In the genomic region with DNA sequence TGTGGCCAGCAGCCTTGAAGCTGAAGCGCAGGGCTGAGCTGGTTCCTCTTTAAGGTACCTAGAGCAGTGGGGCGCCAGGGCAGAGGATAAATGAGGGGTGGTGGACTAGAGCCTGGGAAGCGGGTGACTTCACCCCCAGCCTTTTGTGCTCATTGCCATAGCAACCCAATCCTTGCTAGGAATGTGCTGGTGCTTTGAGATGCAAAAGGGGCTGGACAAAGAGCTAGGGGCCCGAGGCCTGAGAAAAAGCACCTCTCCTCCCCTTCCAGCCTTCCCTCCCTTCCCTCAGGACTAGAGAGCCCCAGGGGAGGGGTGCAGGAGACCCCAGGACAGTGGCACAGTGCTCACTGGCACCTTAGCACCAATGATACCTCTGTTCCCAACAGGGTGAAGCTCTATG, we compare ENCODE assay signal across 11 mouse cellular contexts. TPM values are rescaled to one million over a fixed set of nuclear protein-coding genes. Genes with fewer than 3 reads are reported as not detected.
A peak's percentile ranks its signal among the peaks of the same experiment; 100 is the strongest.
DNase-seq lines count a peak whose midpoint lies in the region; ATAC-seq and TF ChIP-seq lines count a peak whose summit lies in the region.
"Had no signal": no experiment of that assay in that cellular context is flagged by ENCODE, and none has a peak within 500 bp of the region (broad histone marks: within the 10 kb centered on the region; RNA-seq: fewer than 3 reads in every experiment).

No protein-coding gene starts in this region.

- no peak overlapping the region for H3K4me3 ChIP-seq in intestine, embryonic 14.5 days (ENCODE audit: low read depth, low read length)
- H3K4me3 ChIP-seq in intestine, embryonic 15.5 days (replicated peaks), result no peak overlapping the region
- H3K4me3 ChIP-seq in hindbrain, embryonic 10.5 days, result peak overlapping the region; percentile 83
- peak overlapping the region; percentile 41 for H3K4me3 ChIP-seq in midbrain, postnatal 0 days (ENCODE audit: low read depth, low read length)

- H3K4me1 ChIP-seq in intestine, embryonic 14.5 days (replicated peaks; ENCODE audit: control insufficient read depth, insufficient read depth, low read length), result peaks cover 25% of the 10 kb centered on the region
- H3K4me1 ChIP-seq in intestine, embryonic 15.5 days (replicated peaks), result peaks cover 27% of the 10 kb centered on the region
- H3K4me1 ChIP-seq in hindbrain, embryonic 10.5 days (replicated peaks), result peaks cover 78% of the 10 kb centered on the region
- H3K4me1 ChIP-seq in midbrain, postnatal 0 days (ENCODE audit: insufficient read depth, low read length), result peaks cover 26% of the 10 kb centered on the region; the same call in 1 of the 2 replicates

- peak overlapping the region; percentile 52; the same call in 1 of the 2 replicates for H3K4me2 ChIP-seq in intestine, embryonic 14.5 days (ENCODE audit: low read length)
- no peak overlapping the region for H3K4me2 ChIP-seq in intestine, embryonic 15.5 days (replicated peaks)
- peak overlapping the region; percentile 85 for H3K4me2 ChIP-seq in midbrain, postnatal 0 days (ENCODE audit: low read depth, low read length, poor library complexity, severe bottlenecking)

- no peaks in the 10 kb centered on the region for H3K36me3 ChIP-seq in intestine, embryonic 14.5 days (ENCODE audit: control insufficient read depth, insufficient read depth, low read length)
- no peaks in the 10 kb centered on the region for H3K36me3 ChIP-seq in intestine, embryonic 15.5 days
- peaks cover 48% of the 10 kb centered on the region for H3K36me3 ChIP-seq in hindbrain, embryonic 10.5 days
- H3K36me3 ChIP-seq in midbrain, postnatal 0 days (ENCODE audit: insufficient read depth, low read length), result no peaks in the 10 kb centered on the region

- ATAC-seq in intestine, embryonic 14.5 days (replicated peaks; ENCODE audit: low FRiP score, low TSS enrichment, low read depth), result no peak
- ATAC-seq in intestine, embryonic 15.5 days, result no peak
- ATAC-seq in midbrain, postnatal 0 days (ENCODE audit: low FRiP score), result peak; percentile 47

- no peak for DNase-seq in intestine, embryonic 14.5 days (ENCODE audit: low spot score)
- DNase-seq in brain, adult 2 months (ENCODE audit: low read depth, low spot score), result peak; percentile 67
- peak; percentile 89 for DNase-seq in hindbrain, embryonic 10.5 days (ENCODE audit: low spot score)
- peak; percentile 84 for DNase-seq in midbrain, postnatal 0 days (ENCODE audit: low spot score)
- DNase-seq in thymus, postnatal 10 days (ENCODE audit: low spot score in 2 of 2), result no peak
- DNase-seq in left cerebral cortex, postnatal 36 days (ENCODE audit: low spot score in 2 of 2), result no peak
- no peak for DNase-seq in kidney, postnatal 14 days
- DNase-seq: cerebellum, adult 11 months; gastrocnemius, postnatal 14 days; kidney, postnatal 4 days had no signal

- H3K27ac ChIP-seq in intestine, embryonic 14.5 days (ENCODE audit: low read depth), result no peak overlapping the region
- no peak overlapping the region for H3K27ac ChIP-seq in intestine, embryonic 15.5 days
- peak overlapping the region; percentile 97 for H3K27ac ChIP-seq in hindbrain, embryonic 10.5 days
- H3K27ac ChIP-seq in midbrain, postnatal 0 days (ENCODE audit: low read depth, low read length), result peak overlapping the region; percentile 80

- 0 out of 2 replicates have a peak overlapping the region, but pooled peaks have one; percentile 42 for H3K9ac ChIP-seq in intestine, embryonic 14.5 days (ENCODE audit: low read length)
- no peak overlapping the region; the same call in 1 of the 2 replicates for H3K9ac ChIP-seq in intestine, embryonic 15.5 days
- peak overlapping the region; percentile 55 for H3K9ac ChIP-seq in midbrain, postnatal 0 days (replicated peaks; ENCODE audit: low read length, poor library complexity, severe bottlenecking)

- WGBS in intestine, embryonic 14.5 days, result 51% methylated on average over 4 of the region's 4 CpGs
- 45% methylated on average over 4 of the region's 4 CpGs for WGBS in intestine, embryonic 15.5 days
- WGBS in hindbrain, embryonic 10.5 days, result 13% methylated on average over 4 of the region's 4 CpGs
- 14% methylated on average over 4 of the region's 4 CpGs for WGBS in midbrain, postnatal 0 days

- TF ChIP-seq CTCF in midbrain, postnatal 0 days (IDR thresholded peaks at IDR 0.05), result no peak

- H3K9me3 ChIP-seq in intestine, embryonic 14.5 days (ENCODE audit: control insufficient read depth, low read length), result no peaks in the 10 kb centered on the region
- no peaks in the 10 kb centered on the region for H3K9me3 ChIP-seq in intestine, embryonic 15.5 days
- no peaks in the 10 kb centered on the region for H3K9me3 ChIP-seq in hindbrain, embryonic 10.5 days
- H3K9me3 ChIP-seq in midbrain, postnatal 0 days (ENCODE audit: low read length), result no peaks in the 10 kb centered on the region

- intact Hi-C loops in left cerebral cortex, postnatal 36 days (cut with DNase I), result no loop called here

- 0 out of 2 replicates have a peak, but pooled peaks cover 4% of the 10 kb centered on the region for H3K27me3 ChIP-seq in intestine, embryonic 14.5 days (replicated peaks; ENCODE audit: control insufficient read depth, insufficient read depth, low read length)
- H3K27me3 ChIP-seq in intestine, embryonic 15.5 days (replicated peaks), result 0 out of 2 replicates have a peak, but pooled peaks cover 4% of the 10 kb centered on the region
- H3K27me3 ChIP-seq in hindbrain, embryonic 10.5 days (ENCODE audit: insufficient read depth, poor library complexity, severe bottlenecking), result peaks cover 22% of the 10 kb centered on the region
- H3K27me3 ChIP-seq in midbrain, postnatal 0 days (ENCODE audit: insufficient read depth, low read length), result no peaks in the 10 kb centered on the region

RNA-seq across cellular contexts. Expression of a gene that starts 1.0 kb away (rescaled TPM):
- 214 and 216 TPM in 2 replicates for polyA plus RNA-seq in intestine, embryonic 14.5 days (2014; fragmentation: Nextera tagmentation; extraction: Ambion mirVana)
- 214 and 222 TPM in 2 replicates for polyA plus RNA-seq in intestine, embryonic 15.5 days (2015; fragmentation: Nextera tagmentation; extraction: Ambion mirVana)
- 228 and 232 TPM in 2 replicates for polyA plus RNA-seq in hindbrain, embryonic 10.5 days (2016; fragmentation: Nextera tagmentation; extraction: Ambion mirVana)
- total RNA-seq in midbrain, postnatal 0 days (2014; rRNA removed), result 101 and 108 TPM in 2 replicates
- polyA plus RNA-seq in midbrain, postnatal 0 days (2015; fragmentation: Nextera tagmentation; extraction: Ambion mirVana), result 176 and 189 TPM in 2 replicates
- total RNA-seq in left cerebral cortex, postnatal 36 days (2021), result 10 to 100 TPM; 90.6 to 93.8 TPM

RNA-seq across cellular contexts. Expression of a gene that starts 2.9 kb away (rescaled TPM):
- 4.2 and 10.3 TPM in 2 replicates for polyA plus RNA-seq in intestine, embryonic 14.5 days (2014; fragmentation: Nextera tagmentation; extraction: Ambion mirVana)
- 10.1 and 19.7 TPM in 2 replicates for polyA plus RNA-seq in intestine, embryonic 15.5 days (2015; fragmentation: Nextera tagmentation; extraction: Ambion mirVana)
- 1.1 and 1.8 TPM in 2 replicates for polyA plus RNA-seq in hindbrain, embryonic 10.5 days (2016; fragmentation: Nextera tagmentation; extraction: Ambion mirVana)
- total RNA-seq in midbrain, postnatal 0 days (2014; rRNA removed), result 2.8 and 3.8 TPM in 2 replicates
- polyA plus RNA-seq in midbrain, postnatal 0 days (2015; fragmentation: Nextera tagmentation; extraction: Ambion mirVana), result 0.52 and 1.5 TPM in 2 replicates
- 1 to 10 TPM in 1 of 2 experiments, under 1 TPM in 1; 0.44 to 1.1 TPM for total RNA-seq in left cerebral cortex, postnatal 36 days (2021)

RNA-seq across cellular contexts. Expression of a gene that starts 10.9 kb away (rescaled TPM):
- 19.2 and 19.4 TPM in 2 replicates for polyA plus RNA-seq in intestine, embryonic 14.5 days (2014; fragmentation: Nextera tagmentation; extraction: Ambion mirVana)
- 20.4 and 23.0 TPM in 2 replicates for polyA plus RNA-seq in intestine, embryonic 15.5 days (2015; fragmentation: Nextera tagmentation; extraction: Ambion mirVana)
- 65.5 and 74.7 TPM in 2 replicates for polyA plus RNA-seq in hindbrain, embryonic 10.5 days (2016; fragmentation: Nextera tagmentation; extraction: Ambion mirVana)
- total RNA-seq in midbrain, postnatal 0 days (2014; rRNA removed), result 38.5 and 42.9 TPM in 2 replicates
- polyA plus RNA-seq in midbrain, postnatal 0 days (2015; fragmentation: Nextera tagmentation; extraction: Ambion mirVana), result 39.0 and 47.6 TPM in 2 replicates
- total RNA-seq in left cerebral cortex, postnatal 36 days (2021), result 10 to 100 TPM; 21.0 to 21.3 TPM

RNA-seq across cellular contexts. Expression of a gene that starts 19.8 kb away (rescaled TPM):
- 331 and 346 TPM in 2 replicates for polyA plus RNA-seq in intestine, embryonic 14.5 days (2014; fragmentation: Nextera tagmentation; extraction: Ambion mirVana)
- 348 and 351 TPM in 2 replicates for polyA plus RNA-seq in intestine, embryonic 15.5 days (2015; fragmentation: Nextera tagmentation; extraction: Ambion mirVana)
- 276 and 282 TPM in 2 replicates for polyA plus RNA-seq in hindbrain, embryonic 10.5 days (2016; fragmentation: Nextera tagmentation; extraction: Ambion mirVana)
- 74.7 and 93.9 TPM in 2 replicates for total RNA-seq in midbrain, postnatal 0 days (2014; rRNA removed)
- 219 TPM in 2 replicates for polyA plus RNA-seq in midbrain, postnatal 0 days (2015; fragmentation: Nextera tagmentation; extraction: Ambion mirVana)
- total RNA-seq in left cerebral cortex, postnatal 36 days (2021), result 10 to 100 TPM; 59.7 to 64.9 TPM

RNA-seq across cellular contexts. Expression of a gene that starts 20.2 kb away (rescaled TPM):
- polyA plus RNA-seq in intestine, embryonic 14.5 days (2014; fragmentation: Nextera tagmentation; extraction: Ambion mirVana), result 3.3 and 3.5 TPM in 2 replicates
- 2.9 and 4.1 TPM in 2 replicates for polyA plus RNA-seq in intestine, embryonic 15.5 days (2015; fragmentation: Nextera tagmentation; extraction: Ambion mirVana)
- polyA plus RNA-seq in hindbrain, embryonic 10.5 days (2016; fragmentation: Nextera tagmentation; extraction: Ambion mirVana), result 5.2 and 11.6 TPM in 2 replicates
- total RNA-seq in midbrain, postnatal 0 days (2014; rRNA removed), result 112 and 124 TPM in 2 replicates
- 69.1 TPM in 2 replicates for polyA plus RNA-seq in midbrain, postnatal 0 days (2015; fragmentation: Nextera tagmentation; extraction: Ambion mirVana)
- total RNA-seq in left cerebral cortex, postnatal 36 days (2021), result 10 to 100 TPM; 74.4 to 88.7 TPM

Comparison
In these comparisons a context has a peak if more than half of its experiments do, and no peak if none do; other contexts are left out.
1. DNase-seq: peak in brain, adult 2 months (single experiment), hindbrain, embryonic 10.5 days (single experiment) and midbrain, postnatal 0 days (single experiment); none in intestine, embryonic 14.5 days (single experiment), thymus, postnatal 10 days (0 of 2), left cerebral cortex, postnatal 36 days (0 of 2) and kidney, postnatal 14 days (single experiment).
2. H3K27ac ChIP-seq: peak in hindbrain, embryonic 10.5 days (single experiment) and midbrain, postnatal 0 days (single experiment); none in intestine, embryonic 14.5 days (single experiment) and intestine, embryonic 15.5 days (single experiment).
3. H3K4me3 ChIP-seq: peak in hindbrain, embryonic 10.5 days (single experiment) and midbrain, postnatal 0 days (single experiment); none in intestine, embryonic 14.5 days (single experiment) and intestine, embryonic 15.5 days (single experiment).